Mouse (Mus musculus) stomach, postnatal 0 days (tissue): ENCODE data around the gene Wfikkn1. TPM values are rescaled to one million over a fixed set of nuclear protein-coding genes. Genes with fewer than 3 reads are reported as not detected.
A peak's percentile ranks its signal among the peaks of the same experiment; 100 is the strongest.

ENCODE experiments used
- ATAC-seq: fragments of 200-750 bp; cut with Nextera tagmentation; 2 replicates; pipeline ENCODE4 v1.8.0; 2017; ENCODE audit not compliant: low FRiP score, low TSS enrichment
- DNase-seq: peaks from one replicate; pipeline ENCODE4 v3.0.0-alpha.2; 2016; ENCODE audit warnings: low spot score
- H3K27ac ChIP-seq: fragments of 300-500 bp; sonication (generic); replicated peaks from 2 replicates; pipeline ENCODE4 v1.5.1; 2014; ENCODE audit warnings: mild to moderate bottlenecking, control low read depth
- H3K27me3 ChIP-seq: fragments of 300-500 bp; sonication (generic); 2 replicates; pipeline ENCODE4 v1.6.1; 2014; ENCODE audit warnings: low read length; ENCODE audit not compliant: control insufficient read depth, insufficient read depth
- H3K36me3 ChIP-seq: fragments of 300-500 bp; sonication (generic); 2 replicates; pipeline ENCODE4 v1.6.1; 2014; ENCODE audit warnings: low read length, mixed read lengths; ENCODE audit not compliant: control insufficient read depth, insufficient read depth
- H3K4me1 ChIP-seq: fragments of 300-500 bp; sonication (generic); replicated peaks from 2 replicates; pipeline ENCODE4 v1.6.1; 2014; ENCODE audit warnings: antibody characterized with exemption; ENCODE audit not compliant: control insufficient read depth, insufficient read depth
- H3K4me2 ChIP-seq: fragments of 300-500 bp; sonication (generic); replicated peaks from 2 replicates; pipeline ENCODE4 v1.6.1; 2014; ENCODE audit warnings: low read depth, mild to moderate bottlenecking, control low read depth, moderate library complexity
- H3K4me3 ChIP-seq: fragments of 300-500 bp; sonication (generic); 2 replicates; pipeline ENCODE4 v1.5.1; 2014; ENCODE audit warnings: low read depth, low read length, control low read depth
- H3K9ac ChIP-seq: fragments of 300-500 bp; sonication (generic); 2 replicates; pipeline ENCODE4 v1.6.1; 2014; ENCODE audit warnings: mild to moderate bottlenecking, low read length, control low read depth, mixed read lengths
- H3K9me3 ChIP-seq: fragments of 300-500 bp; sonication (generic); 2 replicates; pipeline ENCODE4 v1.6.1; 2016; ENCODE audit warnings: low read length; ENCODE audit not compliant: control insufficient read depth
- CTCF ChIP-seq: IDR thresholded peaks from 2 replicates; pipeline ENCODE4 v1.5.1; 2016; ENCODE audit warnings: antibody characterized with exemption, low read depth, mild to moderate bottlenecking, moderate library complexity
- EP300 ChIP-seq: optimal IDR thresholded peaks from 2 replicates; pipeline ENCODE3; 2016; ENCODE audit warnings: antibody characterized with exemption
- WGBS: fragments of 180-500 bp; shearing (Covaris S2); extraction: QIAGEN DNeasy Blood & Tissue Kit; methylation state at CpG from one replicate; pipeline ENCODE4 v1.1.7; 2014; 5-methylcytosine and 5-hydroxymethylcytosine counted together
- polyA plus RNA-seq: library from polyadenylated mRNA; unstranded; fragments of >200 nt; fragmentation: Nextera tagmentation; extraction: Ambion mirVana; gene quantifications from 2 replicates; pipeline ENCODE4 v1.2.1, GENCODE M21; 2015

The Wfikkn1 gene
- polyA plus RNA-seq, 1 experiment from 2014 or later, result 0.35 TPM

DNA sequence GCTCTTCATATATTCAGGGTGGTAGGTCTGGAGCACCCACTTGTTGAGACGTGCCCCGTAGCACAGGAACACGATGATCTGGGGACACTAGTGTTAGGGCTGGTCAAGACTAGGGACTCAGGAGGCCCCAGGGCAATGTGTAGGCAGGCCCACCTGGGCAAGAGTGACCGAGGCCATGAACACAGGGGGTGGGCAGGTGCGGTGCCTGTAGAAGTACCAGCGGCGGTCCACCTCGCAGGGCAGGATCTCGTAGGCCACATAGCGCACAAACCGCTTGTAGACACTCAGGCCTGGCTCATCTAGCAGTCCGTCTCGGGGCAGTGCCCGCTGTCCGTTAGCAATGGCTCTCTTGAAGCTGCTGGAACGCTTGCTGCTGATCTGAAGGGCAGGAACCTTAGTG is 44.8 kb downstream of the Wfikkn1 start:
- Histone ChIP-seq H3K27me3 (no peaks in the 10 kb centered on the region), H3K27ac (no peak overlapping the region; the same call in 1 of the 2 replicates), H3K36me3 (peaks cover 23% of the 10 kb centered on the region), H3K4me2 (peak overlapping the region; percentile 75), H3K4me1 (peaks cover 27% of the 10 kb centered on the region), H3K9me3 (no peaks in the 10 kb centered on the region), H3K4me3 (no peak overlapping the region), H3K9ac (peak overlapping the region; percentile 60; the same call in 1 of the 2 replicates)
- DNase-seq (no peak), ATAC-seq (no peak)
- 85% methylated on average over 16 of the region's 16 CpGs for WGBS
- TF ChIP-seq EP300, result no peak
- TF ChIP-seq CTCF, result no peak

DNA sequence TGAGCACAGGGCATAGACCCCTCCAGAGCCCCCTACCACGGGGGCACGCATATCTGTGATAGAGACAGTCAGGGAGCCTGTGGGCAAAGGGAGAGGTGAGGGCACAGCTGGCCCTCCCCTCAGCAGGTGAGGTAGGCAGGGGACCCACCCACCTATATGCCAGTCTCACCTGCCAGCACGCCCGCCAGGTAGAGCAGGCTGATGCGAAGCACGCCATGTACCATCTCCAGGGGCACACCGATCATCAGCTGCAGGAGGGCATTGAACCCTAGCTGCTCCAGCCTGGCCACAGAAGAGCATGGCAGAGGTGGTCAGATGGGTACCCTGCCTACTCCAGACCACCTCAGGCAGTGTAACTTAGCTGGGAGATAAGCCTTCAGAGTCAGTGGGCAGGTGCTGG is 45.4 kb downstream of the Wfikkn1 start:
- Histone ChIP-seq H3K4me1 (peaks cover 27% of the 10 kb centered on the region), H3K27me3 (no peaks in the 10 kb centered on the region), H3K36me3 (peaks cover 23% of the 10 kb centered on the region), H3K4me2 (peak overlapping the region; percentile 88; the same call in 1 of the 2 replicates), H3K9ac (no peak overlapping the region), H3K4me3 (no peak overlapping the region), H3K27ac (no peak overlapping the region), H3K9me3 (no peaks in the 10 kb centered on the region)
- DNase-seq (no peak), ATAC-seq (no peak)
- TF ChIP-seq EP300 (no peak), CTCF (no peak)
- WGBS, result 80% methylated on average over 7 of the region's 7 CpGs

DNA sequence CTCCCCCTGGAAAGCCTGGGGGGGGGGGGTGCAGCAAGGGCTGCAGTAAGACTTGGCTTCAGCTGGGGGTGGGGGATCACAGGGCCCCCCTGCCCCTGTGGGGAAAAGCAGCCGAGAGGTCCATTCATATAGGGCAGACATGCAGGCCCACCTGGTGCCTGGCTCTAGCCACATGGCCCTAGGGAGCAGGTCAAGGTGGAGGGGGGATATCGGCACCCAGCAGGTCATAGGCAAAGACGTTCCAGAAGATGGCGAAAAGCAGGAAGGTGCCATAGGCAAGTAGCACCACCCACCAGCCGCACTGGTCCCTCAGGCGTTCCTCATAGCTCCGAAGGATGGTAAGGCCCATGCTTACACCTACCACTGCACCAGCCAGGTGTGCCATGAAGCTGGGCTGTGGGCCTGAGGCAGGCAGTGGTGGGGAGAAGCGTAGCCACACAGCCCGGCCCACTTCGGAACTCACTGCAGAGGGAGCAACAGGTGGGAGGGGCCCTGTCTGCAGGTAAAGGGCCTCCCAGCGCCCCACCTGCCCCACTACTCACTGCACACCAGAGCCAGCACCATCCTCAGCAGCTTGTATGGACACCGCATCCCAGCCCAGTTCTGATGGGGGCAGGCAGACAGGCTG is 45.9 kb downstream of the Wfikkn1 start:
- WGBS, result 66% methylated on average over 12 of the region's 12 CpGs
- ATAC-seq (no peak), DNase-seq (no peak)
- Histone ChIP-seq H3K9me3 (no peaks in the 10 kb centered on the region), H3K4me3 (peak overlapping the region; percentile 78), H3K36me3 (peaks cover 18% of the 10 kb centered on the region), H3K27ac (0 out of 2 replicates have a peak overlapping the region, but pooled peaks have one; percentile 24), H3K4me1 (peaks cover 28% of the 10 kb centered on the region), H3K27me3 (no peaks in the 10 kb centered on the region), H3K4me2 (peak overlapping the region; percentile 88), H3K9ac (peak overlapping the region; percentile 80)
- no peak for TF ChIP-seq EP300
- TF ChIP-seq CTCF, result no peak

DNA sequence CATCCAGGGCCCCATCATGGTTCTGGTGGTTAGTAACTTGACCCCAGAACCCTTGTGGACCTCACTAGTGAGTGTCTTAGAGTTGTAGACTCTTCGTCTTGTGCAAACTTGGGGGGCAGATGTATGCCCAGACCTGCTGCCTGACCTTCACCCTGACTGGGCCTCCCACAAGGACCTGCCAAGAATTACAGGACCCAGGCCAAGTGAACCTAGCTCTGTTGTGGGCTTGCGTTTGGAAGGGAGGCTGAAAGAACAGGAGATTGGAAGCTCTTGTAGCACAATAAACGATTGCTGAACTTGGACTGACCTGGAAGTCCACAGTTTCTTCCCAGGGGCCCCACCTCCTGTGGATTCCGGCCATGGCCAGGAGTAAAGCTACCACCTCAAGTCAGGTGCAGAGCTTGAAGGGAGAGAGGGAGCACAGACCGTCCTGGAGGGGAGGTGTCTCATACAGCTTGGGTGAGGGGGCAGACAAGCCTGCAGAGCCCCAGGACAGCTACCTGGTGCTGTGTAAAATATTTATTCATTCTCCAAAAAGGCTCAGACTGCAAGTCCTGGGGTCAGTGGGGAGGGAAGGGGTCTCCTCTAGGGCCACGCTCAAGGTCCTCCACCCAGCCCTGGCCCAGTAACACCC is 46.6 kb downstream of the Wfikkn1 start:
- no peak for TF ChIP-seq EP300
- H3K27ac ChIP-seq, result peak overlapping the region; percentile 98
- H3K9me3 ChIP-seq, result no peaks in the 10 kb centered on the region
- H3K4me3 ChIP-seq, result peak overlapping the region; percentile 78
- no peak for DNase-seq
- WGBS, result 9% methylated on average over 6 of the region's 6 CpGs
- H3K36me3 ChIP-seq, result peaks cover 13% of the 10 kb centered on the region
- H3K9ac ChIP-seq, result peak overlapping the region; percentile 80
- no peak for ATAC-seq
- peak overlapping the region; percentile 88 for H3K4me2 ChIP-seq
- H3K27me3 ChIP-seq, result no peaks in the 10 kb centered on the region
- H3K4me1 ChIP-seq, result peaks cover 31% of the 10 kb centered on the region

DNA sequence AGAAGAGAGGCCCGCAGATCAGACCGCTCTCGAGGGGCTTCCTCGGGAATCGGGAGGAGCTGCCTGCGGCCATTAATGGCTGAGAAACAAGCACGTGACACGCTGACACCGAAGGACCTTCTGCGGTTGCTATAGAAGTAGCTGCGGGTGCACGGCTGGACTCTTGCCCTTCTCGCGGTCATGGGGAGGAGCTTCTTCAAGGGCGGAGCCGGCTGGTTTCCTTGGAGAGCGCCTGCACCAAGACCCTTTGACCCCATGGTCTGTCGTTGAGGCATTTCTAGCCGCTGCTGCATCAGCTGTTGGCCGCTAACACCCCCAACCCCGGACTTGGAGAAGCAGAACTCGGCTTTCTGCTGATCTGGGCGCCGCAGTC is 47.4 kb downstream of the Wfikkn1 start, which contains the start of gene Stub1:
Gene Stub1 (minus strand): TSS at position 114 of the 373 bp plus-strand sequence.
- Histone ChIP-seq H3K27ac (peak within 1 kb of the TSS; percentile 98), H3K4me2 (peak within 1 kb of the TSS; percentile 88), H3K9ac (peak within 1 kb of the TSS; percentile 85), H3K27me3 (no peaks in the 10 kb centered on the region), H3K9me3 (no peaks in the 10 kb centered on the region), H3K36me3 (peaks cover 12% of the 10 kb centered on the region), H3K4me3 (peak within 1 kb of the TSS; percentile 78), H3K4me1 (peaks cover 34% of the 10 kb centered on the region)
- under 1% methylated on average over 24 of the region's 24 CpGs for WGBS
- DNase-seq (peak; percentile 94), ATAC-seq (peak; percentile 65)
- TF ChIP-seq EP300 (no peak), CTCF (no peak)
